Mouse (Mus musculus) kidney, adult 9 months (tissue): ENCODE measurements at regions not wholly inside any gene's neighbourhood (a gene's known extent, or its start where the extent isn't known, plus 50 kb on each side); places are given as distances from the start of the nearest gene placed in this dataset.

Source experiments
- DNase-seq: peaks from one replicate; pipeline ENCODE4 v3.0.0; 2022

DNA sequence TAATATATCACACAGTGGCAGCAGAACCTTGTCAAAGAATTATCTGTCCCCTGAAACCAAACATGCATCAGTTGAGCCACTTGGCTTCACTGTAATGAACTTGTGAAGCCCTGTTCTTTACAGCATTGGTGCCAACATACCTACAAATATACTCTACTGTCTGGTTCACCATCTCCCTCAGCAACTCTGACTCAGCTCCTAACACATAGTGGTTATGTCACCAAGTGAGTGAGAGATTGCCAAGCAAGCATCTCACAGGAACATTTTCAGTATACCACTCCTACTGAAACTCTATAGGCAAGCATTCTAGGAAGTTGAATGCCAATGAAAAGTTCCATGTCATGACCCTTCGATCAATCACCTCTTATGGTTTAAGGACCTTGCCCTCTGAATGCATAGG lies 321.2 kb upstream of the Pabpc6 start:
- DNase-seq, result no peak

DNA sequence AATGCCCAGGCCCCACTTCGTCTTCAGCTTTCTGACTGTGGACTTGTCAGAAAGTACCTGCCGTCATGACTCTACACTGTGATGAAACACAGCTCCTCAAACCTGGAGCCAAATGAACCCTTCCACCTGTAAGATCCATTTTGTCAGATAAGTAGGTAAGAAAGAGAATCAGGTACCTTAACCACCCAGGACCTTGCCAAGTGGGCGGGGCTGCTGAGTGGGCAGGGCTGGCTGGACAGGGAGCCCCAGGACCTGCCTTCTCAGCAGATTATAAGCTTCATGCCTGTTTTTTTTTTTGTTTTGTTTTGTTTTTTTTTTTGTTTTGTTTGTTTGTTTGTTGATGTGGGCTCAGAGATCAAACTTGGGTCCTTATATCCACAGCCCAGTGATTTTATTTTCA lies 311.8 kb upstream of the Pabpc6 start:
- DNase-seq, result no peak

DNA sequence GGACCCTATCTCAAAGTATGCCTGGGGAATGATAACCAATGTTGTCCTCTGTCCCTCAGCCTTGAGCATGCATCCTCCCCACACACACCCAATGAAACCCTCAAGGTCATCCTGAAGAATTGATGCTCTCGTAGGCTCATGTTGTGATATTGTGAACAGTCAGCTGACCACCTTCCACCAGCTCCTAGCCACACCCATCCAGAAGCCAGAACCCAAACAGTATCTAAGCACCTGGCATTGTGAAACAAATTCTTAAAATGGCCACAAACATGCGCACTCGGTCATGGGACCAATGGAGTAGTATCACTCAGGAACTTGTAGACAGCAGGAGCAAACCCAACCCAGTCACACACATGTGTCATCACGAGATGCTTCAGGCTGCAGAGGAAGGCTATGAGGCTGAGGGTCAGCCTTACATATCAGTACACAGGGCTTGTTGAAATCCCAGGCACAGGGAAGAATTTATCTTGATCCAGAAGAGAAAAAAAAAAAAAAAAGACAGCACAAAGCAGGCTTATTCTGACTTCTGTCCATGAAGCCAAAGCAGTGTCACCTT lies 307.4 kb upstream of the Pabpc6 start:
- DNase-seq, result no peak

DNA sequence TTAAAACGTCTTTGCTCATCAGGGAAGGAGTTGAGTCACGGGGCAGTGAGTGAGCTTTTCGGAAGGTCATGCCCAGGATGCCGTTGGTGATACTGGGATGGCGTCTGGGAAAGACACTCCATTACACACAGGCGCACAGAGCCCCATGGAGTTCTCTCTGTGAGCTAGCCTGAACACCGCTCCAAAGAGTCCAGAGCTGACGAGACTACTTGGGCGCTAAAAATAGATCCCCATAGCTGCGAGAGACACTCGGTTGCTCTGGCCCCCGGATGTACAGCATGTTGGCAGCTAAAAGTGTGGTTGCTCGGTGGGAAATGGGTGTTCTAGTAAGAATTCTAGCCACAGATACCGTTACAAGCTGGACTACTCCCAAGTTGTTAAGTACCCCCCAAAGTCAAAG lies 306.5 kb upstream of the Pabpc6 start:
- no peak for DNase-seq

DNA sequence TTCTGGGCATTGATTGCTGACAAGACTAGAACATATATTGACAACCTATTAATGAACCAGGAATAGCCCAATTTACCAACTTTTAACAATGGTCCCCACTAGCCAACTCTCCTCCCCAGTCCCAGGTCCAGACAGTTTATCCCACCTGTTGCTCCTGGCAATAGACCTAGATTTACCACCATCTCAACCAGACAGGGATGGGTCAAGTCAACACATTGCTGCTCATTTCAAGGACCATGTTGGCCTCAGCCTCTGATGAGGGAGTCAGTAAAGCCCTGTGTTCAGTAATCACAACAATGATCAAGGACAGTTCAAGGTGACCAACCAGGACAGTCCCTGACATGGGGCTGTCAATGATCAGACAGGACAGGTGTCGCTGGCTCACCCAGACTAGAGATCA lies 305.6 kb upstream of the Pabpc6 start:
- no peak for DNase-seq

DNA sequence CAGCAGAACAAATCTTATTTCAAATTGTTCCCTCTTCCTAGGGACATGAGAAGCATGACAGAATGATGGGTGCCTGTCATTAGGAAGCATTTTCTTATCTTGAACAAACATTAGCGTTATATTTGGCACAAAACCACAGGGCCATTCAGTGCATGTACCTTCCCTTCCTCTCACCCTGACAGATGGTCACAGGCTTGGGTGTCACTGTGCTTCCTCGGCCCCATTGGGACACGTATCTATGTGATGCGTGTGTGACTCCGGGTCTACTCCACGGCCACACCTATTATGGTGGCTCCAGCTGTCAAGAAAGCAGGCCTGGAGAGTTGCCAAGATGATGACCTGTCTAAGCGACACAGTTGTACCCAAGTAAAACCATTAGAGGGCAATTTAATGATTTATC lies 298.5 kb upstream of the Pabpc6 start:
- DNase-seq, result no peak

DNA sequence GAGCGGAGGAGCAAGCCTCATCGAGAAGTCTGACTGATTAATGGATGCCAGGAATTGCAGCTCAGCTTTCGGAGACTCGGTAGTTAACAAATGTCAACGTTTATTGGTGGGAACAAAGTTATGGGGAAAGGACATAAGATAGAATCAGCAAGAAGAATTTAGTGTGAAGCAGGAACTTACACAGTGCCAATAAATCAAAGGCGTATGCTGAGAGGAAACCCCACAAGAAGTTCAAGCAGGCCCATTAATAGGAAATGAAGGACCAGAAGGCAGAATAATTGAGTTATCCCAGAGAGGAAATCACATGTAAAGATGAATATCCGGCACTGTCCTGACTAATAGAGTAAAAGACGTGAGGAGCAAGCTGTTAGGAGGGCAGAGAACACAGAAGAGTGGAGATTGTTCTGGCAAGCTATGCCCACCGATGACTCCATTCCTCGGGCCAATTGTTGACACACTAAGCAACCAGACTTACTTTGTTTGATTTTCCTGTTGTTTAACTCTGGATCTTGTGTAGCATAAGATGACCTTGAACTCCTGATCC lies 293.4 kb upstream of the Pabpc6 start:
- peak; percentile 2 for DNase-seq

DNA sequence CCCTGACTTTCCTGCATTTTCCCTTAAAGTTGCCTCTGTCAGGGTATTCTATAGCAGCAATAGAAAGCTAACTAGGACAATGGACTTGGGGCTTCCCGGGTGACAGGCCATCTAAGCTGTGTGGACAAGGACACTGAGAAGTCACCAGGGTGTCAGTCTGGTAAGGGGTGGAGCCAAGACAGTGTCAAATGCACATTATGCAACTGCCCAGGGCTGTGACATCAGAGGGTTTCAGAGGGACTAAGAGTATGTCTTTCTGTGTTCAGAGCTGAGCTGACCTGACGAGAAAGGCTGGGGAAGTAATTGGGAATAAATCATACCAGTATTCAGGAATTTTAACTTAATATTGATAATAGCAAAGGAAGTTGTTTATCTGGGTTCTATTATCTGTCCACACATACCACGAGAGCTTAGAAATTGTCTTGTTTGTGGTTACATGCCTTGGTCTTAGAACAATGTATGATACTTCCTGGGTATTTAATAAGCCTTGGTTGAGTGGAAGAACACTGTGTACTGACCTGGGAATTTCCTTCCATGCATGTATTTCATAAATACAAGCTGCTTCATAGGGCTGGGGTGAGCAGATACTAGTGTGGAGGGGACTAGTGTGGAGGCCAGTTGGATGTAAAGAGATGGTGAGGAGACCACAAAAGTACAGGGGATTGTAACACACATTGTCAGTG lies 279.6 kb upstream of the Pabpc6 start:
- no peak for DNase-seq

DNA sequence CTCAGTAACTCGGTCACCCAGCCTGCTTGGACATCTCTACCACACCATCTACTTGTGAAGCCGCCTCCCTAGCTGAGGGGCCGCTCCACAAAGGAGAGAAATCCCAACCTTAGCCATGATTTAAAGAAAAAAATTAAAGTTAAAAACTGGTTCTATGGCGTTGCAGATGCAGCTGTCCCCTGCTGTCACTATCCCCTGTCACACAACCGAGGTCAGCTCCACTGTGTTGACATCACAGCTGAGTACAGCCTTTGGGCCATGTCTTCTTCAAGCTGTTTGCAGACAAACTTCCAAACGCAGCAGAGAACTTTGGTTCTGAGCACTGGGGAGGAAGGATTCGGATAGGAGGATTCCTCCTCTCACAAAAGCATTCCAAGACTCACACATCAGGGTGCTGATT lies 278.1 kb upstream of the Pabpc6 start:
- no peak for DNase-seq

DNA sequence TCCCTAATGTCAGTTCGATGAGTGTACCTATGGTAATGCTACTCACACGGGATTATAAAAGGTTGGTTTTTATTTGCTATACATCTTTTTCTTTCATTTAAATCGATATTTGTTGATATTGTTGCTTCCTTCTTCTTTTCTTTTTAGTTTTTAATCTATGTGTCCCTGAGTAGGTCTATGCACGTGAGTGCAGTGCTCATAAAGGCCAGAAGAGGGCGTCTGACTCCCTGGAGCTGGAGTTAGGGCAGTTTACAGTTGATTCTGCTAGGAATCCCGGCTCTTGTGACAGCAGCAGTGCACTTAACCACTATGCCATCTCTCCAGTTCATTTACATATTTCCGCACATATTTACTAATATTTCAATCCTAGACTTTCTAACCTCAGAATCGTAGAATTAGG lies 275.0 kb upstream of the Pabpc6 start:
- no peak for DNase-seq

DNA sequence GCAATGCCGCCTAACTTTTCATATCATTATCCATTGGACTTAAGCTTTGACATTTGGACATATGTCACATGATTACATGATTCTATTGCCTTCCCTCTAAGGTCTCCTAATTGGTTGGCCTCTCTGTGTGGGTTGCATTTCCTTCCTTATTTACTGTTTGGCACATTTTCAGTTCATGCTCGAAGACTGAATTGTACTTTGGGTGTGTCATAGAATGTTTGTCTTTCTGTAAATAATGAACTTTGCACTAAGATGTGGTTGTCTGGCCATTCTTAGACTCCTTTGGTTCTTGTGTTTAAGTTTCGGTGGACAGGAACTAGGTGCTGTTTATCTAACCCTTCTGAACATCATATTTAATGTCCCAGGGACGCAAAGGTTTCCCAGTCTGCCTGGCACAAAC lies 272.7 kb upstream of the Pabpc6 start:
- DNase-seq, result no peak

DNA sequence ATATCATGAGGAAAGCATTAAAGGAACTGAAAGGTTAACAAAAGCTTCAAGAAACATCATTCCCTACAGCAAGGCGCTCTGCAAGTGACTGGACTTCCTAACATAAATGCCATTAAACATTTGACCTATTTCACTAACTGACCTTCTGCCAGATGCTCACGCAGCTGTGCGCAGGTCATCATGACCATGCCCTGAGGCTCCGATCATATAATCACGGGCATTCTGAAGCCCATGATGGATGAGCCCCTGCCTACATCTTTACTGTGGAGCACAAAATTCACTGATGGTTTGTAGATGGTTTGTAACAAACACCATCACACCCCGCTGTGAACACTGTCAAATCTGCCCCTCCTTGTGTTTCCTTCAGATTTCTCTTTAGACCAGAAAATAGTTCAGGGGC lies 270.1 kb upstream of the Pabpc6 start:
- no peak for DNase-seq

DNA sequence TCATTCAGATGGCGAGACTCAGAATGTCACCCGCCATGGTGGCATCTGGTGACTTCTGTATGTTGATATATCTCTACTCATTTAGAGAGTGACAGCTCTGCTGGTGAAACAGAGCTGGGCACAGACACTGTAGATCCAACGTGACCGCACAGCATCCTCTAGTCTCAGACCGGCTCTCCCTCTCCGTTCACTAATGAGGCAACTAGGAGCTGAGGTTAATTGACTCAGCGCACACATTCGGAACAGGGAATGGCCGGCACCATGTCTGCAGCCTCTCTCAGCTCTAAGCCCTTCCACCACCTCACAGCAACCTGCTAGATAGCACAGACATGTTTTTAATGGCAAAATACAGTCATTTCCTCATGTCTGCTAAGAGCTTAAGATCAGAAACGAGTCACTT lies 268.9 kb upstream of the Pabpc6 start:
- no peak for DNase-seq

DNA sequence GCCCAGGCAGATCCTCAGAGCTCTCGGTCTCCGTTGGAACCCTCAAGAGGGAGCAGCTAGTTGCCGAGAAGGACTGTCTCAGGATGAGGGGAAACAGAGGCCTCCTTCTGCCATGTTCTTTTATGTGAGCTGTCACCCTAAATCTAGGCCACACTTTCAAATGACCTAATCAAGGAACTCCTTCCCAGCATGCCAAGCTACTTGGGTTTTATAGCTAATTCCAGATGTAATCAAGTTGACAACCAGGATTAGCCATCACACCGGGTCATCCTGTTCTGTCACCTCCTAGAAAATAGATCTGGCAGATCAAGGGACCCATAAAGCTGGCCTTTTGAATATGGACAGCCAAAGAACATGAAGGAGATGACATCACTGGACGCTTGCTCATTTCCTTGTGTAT lies 267.7 kb upstream of the Pabpc6 start:
- no peak for DNase-seq

DNA sequence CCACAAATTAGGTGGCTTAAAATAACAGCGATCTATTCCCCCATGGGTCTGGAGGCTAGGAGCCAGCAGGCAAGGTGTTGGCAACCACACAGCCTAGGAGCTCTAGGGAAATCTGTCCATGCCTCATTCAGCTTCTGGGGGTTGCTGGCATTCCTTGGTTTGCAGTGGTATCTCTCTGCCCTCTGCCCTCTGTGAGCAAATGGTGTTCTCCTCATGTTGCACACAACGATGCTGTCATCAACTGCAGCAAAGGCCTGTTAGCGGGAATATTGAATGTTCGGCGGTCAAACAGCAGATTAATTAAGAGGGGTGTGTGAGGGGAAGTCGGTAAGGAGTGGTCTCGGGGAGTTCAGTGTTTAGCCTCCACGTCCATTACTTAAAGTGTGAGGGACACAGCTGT lies 262.7 kb upstream of the Pabpc6 start:
- no peak for DNase-seq

DNA sequence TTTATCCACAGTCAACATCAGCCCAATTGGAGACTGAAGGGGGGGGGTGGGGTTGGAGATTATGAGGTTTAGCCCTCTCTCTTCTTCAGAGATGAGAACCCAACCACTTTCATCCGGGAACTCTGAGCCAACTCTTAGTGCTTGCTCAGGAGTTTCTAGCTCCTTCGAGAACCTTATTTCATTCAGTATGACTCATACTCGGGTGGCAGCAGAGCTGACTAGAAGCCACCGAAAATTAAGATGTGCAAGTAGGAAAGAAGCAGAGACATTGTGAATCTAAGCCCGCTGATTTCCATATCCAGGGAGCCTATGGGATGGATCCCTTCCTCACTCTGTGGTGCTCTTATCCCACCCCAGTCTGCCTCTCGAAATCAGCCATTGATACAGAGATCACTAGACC lies 262.0 kb upstream of the Pabpc6 start:
- DNase-seq, result no peak

DNA sequence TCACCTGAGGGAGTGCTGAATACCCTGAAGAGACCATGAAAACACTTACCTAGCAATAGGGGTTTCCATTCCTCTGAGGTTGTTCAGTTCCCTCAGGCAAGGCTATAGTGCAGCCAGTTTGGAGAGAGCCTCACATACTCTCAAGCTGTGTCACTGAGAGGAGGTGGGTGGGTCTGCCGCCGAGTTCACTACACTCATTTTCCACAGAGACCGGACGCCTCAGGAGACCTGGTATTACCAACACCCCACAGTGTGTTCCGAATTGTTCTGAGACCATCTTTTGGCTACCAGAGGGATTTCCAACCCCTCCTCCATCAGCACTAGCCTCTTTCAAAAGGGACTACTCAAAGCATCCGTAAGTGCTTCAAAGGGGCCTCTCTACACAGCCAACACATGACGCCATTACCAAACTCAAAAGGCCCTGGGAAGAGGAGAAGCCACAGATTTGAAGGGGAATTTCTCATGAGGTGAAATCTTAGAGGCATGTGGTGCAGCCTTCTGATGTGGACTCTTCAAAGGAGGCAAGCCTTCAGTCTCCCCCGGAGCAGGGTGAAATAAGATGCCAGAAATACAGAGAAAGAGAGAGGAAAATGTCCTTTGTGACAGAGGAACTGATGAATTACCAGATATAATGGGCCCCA lies 260.1 kb upstream of the Pabpc6 start:
- DNase-seq, result no peak

DNA sequence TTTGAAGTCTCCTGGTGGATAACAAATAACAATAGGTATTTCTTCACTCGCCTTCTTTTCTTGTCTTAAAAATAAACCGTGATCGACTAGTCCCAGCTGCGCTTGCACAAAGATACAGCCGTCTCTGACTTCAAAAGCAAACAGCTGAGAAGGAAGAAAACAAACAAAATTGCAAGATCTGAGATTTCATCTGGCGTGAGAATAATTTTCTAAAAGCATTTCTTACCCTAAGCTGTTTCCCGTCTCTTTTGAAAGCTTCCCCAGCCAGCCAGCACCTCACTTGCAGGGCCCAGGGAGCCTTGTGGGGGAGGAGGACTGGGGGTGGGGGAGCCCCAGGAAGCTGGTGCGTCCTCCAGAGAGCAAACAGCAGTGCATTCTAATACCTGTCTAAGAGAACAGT lies 258.2 kb upstream of the Pabpc6 start:
- no peak for DNase-seq

DNA sequence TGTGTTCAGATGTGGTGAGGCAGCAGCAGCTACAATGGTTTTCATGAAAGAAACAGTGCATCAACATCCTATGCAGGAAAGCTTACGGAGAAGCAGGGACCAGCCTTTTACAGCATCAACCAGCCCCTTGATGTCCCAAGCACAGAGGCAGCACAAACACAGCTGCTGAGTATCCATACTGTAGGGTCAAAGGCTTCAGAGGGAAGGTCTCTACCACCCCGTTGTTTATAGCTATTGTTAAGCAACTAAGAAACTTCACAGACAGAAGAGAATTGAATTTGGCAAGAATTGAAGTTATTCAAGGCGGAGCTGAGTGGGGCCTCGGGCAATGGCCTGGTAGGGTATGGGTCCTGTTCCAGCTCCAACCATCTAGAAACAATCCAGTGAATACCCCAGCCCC lies 256.8 kb upstream of the Pabpc6 start:
- DNase-seq, result no peak

DNA sequence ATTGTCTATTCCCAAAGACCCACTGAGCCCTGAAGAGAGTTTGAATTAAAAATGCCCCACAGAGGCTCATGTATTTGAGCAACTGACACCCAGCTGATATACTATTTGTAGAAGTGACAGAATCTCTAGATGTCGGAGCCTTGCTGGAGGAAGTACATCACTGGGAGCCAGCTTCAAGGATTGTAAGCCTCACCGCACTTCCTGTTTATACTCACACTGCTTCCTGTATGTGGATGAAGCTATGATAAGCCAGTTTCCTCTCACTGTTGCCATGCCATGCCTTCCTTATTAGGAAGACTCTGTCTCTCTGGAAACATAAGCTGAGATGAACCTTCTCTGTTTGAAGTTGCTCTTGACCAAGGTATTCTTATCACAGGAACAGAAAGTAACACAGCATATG lies 251.8 kb upstream of the Pabpc6 start:
- peak; percentile 22 for DNase-seq

DNA sequence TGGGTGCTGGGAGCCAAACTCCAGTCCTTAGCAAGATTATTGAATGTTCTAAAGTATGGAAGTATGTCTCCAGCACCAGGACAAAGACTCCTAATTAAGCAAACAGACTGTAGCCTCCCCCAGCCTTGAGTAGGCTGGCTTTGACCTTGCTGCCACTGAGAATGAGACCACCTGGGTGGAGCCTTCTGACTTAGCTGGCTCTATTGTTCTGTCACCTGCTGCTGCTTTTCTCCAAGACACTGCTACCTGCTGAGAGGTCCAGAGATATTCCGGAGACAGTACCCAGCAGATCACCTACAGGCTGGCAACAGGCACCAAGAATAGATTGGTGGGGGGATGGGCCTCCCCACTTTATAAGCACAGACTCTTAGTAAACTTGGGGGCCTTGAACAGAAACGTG lies 247.5 kb upstream of the Pabpc6 start:
- no peak for DNase-seq

DNA sequence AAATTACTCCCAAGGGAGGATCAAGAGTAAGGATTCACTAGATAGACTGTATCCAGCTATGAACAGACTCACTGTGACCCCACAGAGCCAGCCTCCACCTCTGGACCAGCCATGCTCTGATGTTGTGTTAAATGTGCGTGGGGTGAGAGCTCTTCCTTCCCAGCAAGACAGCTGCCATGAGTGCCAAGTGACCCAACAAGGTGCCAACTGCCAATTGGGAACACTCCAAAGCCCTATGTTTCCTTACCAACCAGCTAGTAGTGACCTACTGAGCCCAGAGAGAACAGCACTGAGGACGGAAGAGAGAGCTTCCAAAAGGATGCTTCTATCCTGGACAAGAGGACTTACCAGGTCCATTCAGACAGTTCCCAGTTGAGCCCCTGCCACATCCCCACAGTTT lies 241.3 kb upstream of the Pabpc6 start:
- DNase-seq, result no peak

DNA sequence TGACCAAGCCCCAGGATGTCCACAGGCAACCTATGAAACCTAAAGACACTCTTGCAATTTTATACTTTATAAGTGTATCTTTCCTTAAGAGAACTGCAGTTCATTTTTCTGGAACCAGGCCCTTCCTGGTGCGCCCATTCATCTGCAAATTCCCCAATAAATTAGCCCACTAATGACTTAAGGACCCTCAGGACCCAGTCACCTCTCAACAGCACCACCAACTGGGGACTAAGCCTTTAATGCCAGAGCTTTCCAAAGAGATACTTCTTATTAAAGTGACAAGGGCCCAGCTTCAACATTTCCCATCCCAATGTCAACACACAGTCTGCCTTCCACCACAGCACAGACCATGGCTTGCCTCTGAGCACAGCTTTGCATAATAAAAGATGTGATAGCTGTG lies 237.6 kb upstream of the Pabpc6 start:
- no peak for DNase-seq
